Mouse (Mus musculus): ENCODE measurements around the gene Ccdc33. TPM values are rescaled to one million over a fixed set of nuclear protein-coding genes. Genes with fewer than 3 reads are reported as not detected.
A peak's percentile ranks its signal among the peaks of the same experiment; 100 is the strongest.

Ccdc33 gene
- total RNA-seq, 4 experiments from 2014 or later: 0.49 to 2.4 (median 1.2) TPM; not detected in 1

DNA sequence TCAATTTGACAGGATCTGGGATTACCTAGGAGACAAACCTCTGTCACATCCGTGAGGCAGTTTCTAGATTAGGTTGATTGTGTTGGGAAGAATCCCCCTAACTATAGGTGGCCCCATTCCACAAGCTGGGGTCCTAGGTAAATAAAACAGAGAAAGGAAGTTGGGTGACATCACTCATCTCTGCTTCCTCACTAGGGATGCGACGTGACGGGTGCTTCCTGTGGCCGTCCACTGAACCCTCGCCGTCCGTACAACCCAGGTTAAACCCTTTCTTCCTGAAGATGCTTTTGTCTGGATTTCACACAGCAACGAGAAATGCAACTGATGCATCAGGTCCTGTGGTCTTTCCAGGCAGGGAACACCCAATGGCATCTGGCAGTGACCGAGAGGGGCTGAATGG lies 71.6 kb downstream of the Ccdc33 start:
- no peak for DNase-seq

DNA sequence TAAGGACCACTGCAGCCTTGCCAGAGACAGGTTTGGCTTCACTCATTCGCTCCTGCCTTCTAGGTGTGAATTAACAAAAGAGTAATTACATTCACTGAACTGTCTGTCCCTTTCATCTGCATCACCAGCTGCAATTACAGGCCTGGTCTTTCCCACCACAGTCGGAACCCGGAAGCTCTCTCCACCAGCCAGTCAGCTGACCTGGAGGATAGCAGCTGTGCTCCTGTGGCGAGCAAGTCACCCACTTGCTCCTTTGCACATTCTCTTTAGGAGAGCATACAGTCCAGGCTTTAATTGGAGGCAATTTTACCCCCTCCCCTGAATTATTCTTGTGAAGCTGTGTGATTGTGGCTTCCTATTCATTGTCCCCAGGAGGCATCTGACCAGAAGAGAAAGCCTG lies 73.0 kb downstream of the Ccdc33 start:
- DNase-seq: no peak

- DNase-seq: no peak
Measured at GRCm38 (mm10) chr9:58044828-58045227, 73.8 kb downstream of the Ccdc33 start.

- DNase-seq: no peak
Measured at GRCm38 (mm10) chr9:58043496-58044017, 75.1 kb downstream of the Ccdc33 start.

GRCm38 (mm10) chr9:58042391-58042790 lies 76.2 kb downstream of the Ccdc33 start:
- no peak for DNase-seq

GRCm38 (mm10) chr9:58040977-58041376 lies 77.6 kb downstream of the Ccdc33 start:
- DNase-seq: no peak

DNA sequence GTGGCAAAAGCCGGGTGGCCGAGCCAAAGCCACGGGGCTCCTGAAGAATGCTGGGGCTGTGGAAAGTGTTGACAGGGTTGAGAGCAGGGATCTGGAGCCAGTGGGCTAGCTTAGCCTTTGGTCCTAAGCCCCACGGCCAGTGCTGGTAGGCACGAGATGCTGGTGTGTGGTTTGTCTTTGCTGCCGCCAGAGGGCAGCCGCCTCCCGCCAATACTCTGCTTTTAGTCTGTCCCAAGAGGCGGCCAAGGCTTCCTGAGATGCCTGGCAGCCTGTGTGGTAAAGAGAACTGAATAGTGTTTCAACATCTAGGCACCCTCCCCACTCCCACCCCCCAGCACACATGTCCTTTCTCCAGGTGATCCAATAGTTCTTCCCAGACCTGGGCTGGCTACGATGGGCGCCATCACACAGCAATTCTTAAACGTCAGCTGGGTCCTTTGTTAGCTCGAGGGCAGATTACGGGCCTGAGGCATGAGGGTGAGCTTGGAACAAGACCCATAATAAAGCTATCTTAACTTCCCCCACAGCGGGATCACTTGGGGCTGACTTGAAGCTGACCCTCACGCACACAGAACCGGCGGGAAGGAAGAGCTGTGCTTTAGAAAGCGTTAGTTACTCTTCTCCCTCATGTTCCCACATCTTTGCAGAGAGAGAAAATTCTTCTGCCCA lies 80.0 kb downstream of the Ccdc33 start:
- no peak for DNase-seq

DNA sequence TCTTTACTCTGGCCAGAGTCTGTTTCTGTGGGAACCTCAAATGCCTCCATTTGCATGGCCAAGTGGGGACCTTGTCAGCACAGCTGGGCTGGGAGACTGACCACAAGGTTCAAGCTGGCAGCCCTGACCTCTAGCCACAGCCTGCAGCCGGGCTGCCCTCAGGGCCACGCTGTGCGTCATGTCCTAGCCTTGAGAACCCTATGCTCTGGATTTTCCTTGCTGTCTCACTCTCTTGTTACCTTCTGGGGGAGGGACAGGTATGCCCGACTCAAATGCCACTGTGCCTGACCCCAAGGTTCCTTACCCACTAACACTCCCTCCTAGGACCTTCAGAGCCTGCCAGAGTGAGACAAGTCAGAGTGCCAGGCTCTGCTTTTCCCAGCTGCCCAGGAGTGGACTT lies 81.7 kb downstream of the Ccdc33 start:
- peak; percentile 93 for DNase-seq

DNA sequence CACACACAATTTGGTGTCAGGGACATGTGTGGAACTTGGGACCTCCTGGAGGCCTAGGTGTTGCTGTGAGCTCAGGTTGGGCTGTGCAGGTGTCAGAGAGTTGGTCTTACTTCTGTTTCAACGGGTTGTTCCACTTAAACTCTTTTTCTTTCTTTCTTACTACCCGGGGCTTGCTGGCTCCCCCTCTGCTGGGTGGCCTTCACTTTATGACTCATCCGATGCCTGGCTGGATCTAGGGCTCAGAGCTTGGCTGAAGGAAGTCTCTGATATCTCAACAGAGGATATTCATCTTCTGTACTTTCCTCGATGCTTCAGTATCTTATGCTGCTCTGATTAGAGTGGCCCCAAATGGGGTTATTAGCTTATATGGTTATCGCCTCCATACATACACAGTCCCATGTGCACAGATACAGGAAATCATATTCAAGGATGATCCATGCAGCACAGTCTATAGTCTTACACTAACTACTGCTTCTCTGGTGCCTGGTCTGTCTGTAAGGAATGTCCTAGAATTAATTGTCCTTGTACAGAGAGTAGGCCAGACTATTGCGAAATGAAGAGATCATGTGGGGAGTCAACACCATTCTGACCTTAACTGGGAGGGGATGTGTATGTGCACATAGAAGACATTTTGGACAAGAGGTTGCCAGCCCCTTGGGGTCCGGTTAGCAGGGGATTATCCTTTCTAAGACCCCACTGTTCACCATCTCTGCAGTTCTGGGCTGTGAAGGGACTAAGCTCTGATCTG lies 82.5 kb downstream of the Ccdc33 start:
- DNase-seq: peak; percentile 79

DNA sequence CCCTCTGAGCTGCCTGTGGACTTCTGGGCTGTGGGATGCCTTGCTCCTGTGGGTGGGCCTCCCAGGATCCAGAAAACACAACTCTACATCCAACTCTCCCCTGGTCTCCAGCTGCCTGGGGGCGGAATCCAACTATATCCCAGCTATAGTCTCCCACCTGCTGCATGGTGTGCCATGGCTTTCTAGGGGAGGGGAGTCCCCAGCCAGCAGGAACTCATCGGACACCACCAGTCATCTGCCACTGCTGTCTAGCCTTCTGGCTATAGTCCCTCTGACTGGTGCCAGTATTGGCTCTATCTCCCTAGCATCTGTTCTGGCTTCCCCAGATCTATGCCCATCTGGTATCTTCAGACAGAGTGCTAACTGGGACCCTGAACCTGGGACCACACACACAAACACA lies 83.1 kb downstream of the Ccdc33 start:
- no peak for DNase-seq

DNA sequence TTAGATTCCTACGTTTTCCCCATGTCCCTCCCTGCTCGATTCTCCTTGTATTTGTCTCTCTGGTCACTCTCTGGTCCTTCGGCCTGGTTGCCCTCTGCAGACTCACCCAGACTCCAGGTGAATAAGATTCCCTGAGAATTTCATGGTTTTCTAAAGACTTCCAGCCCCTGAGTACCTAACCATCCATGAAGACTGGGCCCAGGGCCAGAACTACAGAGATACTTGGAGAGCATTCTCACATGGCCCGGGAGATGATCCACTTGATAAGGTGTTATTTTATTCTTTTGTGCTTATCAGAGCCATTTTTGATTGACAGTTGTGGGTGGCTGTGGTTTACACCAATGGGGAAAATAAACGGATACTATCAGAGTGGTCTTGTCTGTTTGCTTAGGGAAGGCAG lies 86.7 kb downstream of the Ccdc33 start:
- DNase-seq: no peak

DNA sequence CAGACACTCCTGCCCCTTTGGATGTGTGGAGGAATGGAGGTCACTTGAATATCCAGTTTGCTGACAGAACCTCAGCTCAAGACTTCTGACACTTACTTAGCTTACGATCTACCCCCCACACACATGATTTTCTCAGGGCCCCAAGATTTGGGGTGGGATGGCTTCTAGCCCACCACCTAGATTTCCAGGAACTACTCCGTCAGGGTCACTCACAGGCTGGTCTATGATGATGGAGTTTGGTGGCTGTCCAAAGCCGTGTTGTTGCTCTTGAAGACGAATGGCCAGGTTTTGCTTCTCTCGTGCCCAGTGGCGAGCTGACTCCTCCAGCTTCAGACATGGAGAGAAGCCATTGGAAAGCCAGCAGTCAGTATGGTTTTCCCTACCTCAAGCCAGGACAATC lies 89.0 kb downstream of the Ccdc33 start:
- DNase-seq: no peak

DNA sequence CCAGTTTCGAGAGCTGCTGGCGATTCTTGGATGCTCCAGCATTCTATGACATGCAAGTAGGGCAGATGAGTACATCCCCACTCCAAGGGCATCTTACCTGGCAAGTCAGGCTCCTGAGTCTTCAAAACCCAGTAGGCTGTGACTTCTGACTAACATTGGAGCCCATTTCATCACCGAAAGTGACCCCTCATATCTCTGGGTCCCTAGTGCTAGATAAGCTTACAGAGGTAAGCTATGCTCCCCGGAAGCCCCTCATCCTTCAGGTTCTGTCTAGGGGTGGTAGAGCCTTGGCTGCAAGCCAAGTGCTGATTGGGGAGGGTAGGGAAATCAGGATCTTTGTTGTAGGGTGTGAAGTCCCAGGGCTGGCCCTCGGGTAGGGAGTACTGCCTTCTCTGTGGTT lies 89.8 kb downstream of the Ccdc33 start:
- no peak for DNase-seq

DNA sequence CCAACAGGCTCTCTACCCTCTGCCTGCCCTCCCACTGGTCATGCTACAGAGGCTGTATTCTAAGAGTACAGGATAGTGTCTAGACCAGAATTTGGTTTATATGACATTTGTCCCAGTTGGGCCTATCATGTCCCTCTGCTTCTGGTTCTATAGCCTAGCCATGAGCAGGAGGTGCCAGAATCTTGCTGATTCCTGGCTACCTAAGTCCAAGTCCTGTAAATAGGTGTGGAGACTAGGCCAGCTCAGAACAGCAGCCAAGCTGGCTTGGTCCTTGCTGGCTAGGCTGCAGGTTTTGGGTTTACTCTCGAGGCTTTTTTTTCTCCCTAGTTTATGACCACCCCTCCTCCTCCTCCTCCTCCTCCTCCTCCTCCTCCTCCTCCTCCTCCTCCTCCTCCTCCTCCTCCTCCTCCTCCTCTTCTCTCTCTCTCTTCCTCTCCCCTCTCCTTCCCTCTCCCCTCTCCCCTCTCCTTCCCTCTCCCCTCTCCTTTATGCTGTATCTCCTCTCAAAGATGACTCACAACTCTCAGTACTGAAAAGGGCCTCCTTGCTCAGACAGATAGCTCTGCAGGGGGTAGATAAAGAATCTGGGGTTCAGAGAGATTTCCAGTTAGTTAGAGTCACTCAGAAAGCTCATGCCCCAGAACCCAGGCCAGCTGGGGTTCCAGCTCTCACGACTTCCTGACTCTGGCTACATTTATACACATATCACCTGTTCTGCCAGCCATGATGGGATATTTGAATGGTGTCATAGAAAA lies 91.0 kb downstream of the Ccdc33 start:
- DNase-seq: no peak

- DNase-seq: no peak
Measured at GRCm38 (mm10) chr9:58025995-58026394, 92.6 kb downstream of the Ccdc33 start.

GRCm38 (mm10) chr9:58018385-58018784 lies 100.2 kb downstream of the Ccdc33 start:
- no peak for DNase-seq

DNA sequence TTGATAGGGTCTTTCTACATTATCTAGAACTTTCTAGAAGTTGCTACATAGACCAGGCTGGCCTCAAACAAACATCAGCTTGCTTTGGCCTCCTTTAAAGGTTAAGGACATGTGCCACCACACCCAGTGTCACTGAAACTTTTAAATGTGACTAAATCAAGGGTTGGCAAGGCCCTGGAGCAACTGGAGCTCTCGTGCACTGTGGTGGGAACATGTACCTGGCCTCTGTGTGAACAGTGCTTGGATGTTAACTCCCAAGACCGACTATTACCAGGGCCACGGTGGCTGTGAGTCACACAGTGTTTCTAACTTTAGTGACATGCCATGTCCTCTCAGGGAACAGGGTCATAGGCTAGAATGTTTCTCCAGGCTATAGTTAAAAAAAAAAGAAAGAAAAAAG lies 101.7 kb downstream of the Ccdc33 start:
- DNase-seq: no peak

GRCm38 (mm10) chr9:58015856-58016255 lies 102.8 kb downstream of the Ccdc33 start:
- DNase-seq: no peak

GRCm38 (mm10) chr9:58014393-58015160 lies 104.0 kb downstream of the Ccdc33 start:
- peak; percentile 90 for DNase-seq

GRCm38 (mm10) chr9:58012935-58013334 lies 105.7 kb downstream of the Ccdc33 start:
- DNase-seq: no peak

DNA sequence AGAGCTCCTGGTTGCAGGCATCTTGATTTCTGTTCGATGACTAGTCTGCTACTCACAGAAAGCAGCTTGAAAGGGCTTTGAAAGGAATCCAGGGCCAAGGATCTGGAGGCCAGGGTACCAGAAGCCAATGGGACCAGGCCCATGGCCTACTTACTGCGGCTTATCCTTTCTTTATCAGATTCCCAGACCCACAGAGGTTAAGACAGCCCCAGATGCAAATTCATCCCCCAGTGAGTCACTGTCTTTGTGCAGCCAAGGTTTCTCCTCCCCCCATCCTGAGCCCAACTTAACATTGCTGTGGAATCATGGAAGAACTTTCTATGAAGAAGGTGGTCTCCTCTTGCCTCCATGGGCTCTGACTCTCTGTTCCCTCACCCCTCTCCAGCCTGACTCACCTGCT lies 106.1 kb downstream of the Ccdc33 start:
- DNase-seq: peak; percentile 68

DNA sequence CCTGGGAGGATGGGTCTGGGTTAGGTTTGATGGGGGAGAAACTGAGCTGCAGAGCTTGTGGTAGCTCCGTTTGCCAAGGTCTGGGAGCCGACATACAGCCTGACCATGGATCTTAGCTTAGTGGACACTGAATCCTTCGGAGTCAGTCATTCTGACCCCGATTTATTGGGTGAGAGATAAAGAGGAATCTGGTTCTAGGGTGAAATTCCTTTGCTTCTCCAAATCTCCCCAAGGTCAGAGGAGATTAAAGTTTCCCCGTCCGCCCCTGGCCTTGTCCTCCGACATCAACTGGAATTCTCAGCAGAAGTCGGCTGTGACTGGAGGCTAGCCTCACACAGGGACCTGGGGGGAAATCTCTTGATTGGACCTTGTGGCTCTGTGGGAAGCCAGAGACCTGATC lies 107.1 kb downstream of the Ccdc33 start:
- DNase-seq: no peak
